Mouse (Mus musculus): Measurements from ENCODE around the gene Hoxa6.

The Hoxa6 gene

DNA sequence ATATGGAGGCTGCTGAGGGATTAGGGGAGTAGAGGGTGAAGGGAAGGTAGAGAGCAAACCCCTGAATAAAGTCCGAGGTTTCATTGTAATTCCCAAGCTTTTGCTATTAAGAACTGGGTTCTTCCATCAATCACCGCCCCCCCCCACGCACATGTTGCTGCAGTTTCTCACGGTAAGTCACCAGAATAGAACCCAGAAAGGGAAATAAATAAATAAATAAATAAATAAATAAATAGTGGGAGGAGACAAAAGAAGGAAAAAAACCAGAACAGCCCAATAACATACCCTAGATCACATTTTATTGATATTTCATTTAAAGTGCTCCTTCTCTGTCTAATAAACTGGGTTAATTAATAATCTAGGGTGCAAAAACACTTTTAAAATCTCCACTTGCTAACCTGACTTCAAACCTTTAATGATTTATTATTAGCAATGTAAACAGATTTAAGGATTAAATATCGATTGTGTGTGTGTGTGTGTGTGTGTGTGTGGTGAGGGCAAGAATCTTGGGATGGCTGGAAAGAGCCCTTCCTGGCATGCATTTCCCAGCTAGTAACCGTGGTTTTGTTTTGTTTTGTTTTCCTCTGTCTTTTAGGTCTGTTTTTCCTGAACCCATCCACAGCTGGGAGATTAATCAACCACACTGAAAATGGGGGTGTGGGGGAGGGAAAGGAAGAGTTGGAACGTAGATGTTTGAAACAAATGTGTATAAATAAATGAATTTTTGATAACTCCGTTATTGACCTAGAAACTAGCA, 47.0 kb downstream of the Hoxa6 start:
- DNase-seq = no peak

DNA sequence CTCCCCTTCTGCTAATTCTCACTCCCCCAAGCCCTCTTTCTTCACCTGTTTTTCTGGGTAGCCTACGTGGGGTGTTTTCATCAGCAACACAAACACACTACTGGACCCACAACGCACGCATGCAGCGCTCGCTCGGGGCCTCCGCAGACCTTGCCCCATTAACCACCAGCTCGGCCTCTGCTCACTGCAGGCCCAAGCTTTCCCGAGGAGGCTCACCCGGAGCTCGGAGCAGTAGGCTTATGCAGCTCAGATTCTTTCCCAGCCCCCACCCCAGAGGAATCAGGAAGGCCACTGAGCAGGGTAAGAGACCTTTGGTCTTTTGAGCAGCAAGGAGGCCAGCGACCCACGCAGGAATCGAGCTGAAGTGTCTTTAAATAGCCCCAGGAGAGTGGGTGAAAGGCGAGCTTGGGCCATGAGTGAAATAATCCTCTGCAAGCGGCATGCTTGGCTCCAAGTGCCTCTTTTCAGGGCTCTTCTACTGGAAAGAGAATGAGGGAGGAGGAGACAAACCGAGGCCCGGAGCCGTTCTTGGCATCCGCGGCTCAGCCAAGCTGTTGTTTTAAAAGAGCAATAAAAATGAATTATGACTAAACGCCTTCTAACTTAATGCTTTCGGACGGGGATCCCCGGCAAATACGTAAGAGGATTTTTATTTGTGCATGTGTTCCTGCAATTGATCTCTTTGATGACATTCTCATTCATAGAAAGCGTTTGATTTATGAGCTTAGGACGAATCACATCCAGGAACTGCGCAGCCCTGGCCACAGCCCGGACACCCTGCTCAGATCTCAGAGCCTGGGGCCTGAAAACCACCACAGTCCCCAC, 47.8 kb downstream of the Hoxa6 start:
- DNase-seq = no peak

DNA sequence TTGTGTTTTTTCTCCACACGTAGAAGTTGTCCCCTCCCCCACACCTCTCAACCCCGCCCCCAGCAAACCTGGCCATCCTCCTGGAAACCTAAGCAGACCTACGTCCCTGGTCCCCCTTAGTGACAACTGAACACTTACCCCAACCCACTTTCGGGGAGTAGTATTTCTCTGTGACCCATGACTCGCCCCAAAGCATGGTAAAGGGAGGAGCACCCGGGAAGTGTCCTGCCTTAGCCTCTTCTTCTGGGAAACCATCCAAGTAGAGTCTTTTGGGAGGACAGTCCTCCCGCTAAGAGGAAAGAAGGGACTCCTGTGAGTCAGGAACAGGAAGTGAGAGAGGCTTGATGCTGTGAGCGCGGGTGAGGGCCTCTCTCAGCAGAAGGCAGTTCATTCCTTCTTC, 48.5 kb downstream of the Hoxa6 start:
- DNase-seq = no peak

DNA sequence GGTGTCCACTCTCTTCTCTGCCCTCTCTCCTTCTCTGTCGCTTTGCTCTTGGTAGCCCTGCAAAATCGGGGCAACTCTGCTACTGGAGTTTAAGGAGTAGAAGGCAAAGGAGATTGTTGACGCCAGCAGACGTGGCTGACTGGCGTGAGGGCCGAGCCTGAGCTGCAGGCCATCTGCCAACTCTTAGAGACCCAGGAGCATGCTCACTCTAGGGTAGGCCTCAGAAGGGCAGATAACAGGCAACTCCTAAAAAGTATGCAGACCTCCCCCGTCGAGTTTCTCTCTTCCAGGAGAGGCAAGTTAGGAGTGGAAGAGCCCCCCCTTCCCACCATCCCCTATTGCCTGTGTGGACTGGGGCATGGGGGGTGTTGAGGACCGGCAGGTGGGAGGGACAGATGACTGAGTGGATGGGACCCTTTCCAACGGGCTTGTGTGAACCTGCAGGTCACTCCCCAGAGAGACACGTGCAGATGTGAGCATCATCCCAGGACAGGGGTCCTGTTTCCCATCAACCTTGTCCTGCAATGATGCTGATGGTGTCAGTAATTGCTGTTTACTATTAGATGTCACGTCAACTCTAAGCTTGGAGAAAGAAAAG, 49.3 kb downstream of the Hoxa6 start:
- no peak for DNase-seq

DNA sequence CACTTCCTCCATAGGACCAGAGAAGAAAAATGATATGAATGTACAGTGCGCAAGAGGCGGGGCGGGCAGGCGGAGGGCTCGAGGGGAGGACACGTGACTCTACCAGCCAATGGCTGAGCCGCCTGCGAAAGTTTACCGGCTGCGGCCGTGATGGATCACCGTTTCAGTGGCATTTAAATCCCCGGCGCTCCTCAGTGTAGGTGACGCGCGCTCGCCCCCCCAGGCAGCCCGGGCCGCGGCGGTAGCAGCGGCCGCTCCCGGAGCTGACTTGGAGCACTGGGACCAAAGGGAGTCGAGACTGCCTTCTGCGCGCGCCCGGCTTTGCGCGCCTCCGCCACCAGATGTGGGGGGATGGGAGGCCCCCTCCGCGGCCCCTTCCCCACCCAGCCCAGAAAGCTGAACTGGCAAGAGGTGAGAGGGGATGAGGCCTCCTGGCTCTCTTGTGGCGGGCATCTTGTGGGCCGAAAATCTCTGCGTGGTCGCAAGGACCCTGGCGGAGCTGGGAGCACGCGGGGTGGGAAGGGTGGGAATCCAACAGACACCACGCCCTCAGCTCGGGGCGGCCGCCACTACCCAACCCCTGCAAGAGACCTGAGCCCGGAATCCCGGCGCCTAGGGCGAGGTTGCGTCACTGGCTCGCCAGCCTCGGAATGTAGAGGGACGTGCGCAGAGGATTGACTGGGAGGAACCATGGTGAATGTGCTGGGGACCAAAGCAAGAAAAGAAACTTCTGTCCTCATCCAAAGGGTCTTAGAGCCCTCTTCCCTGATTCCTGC, 50.1 kb downstream of the Hoxa6 start, which contains the start of gene Hoxa1:
TSS of gene Hoxa1 (minus strand) at position 42 of the 776 bp plus-strand sequence.
- DNase-seq = peak; percentile 64

DNA sequence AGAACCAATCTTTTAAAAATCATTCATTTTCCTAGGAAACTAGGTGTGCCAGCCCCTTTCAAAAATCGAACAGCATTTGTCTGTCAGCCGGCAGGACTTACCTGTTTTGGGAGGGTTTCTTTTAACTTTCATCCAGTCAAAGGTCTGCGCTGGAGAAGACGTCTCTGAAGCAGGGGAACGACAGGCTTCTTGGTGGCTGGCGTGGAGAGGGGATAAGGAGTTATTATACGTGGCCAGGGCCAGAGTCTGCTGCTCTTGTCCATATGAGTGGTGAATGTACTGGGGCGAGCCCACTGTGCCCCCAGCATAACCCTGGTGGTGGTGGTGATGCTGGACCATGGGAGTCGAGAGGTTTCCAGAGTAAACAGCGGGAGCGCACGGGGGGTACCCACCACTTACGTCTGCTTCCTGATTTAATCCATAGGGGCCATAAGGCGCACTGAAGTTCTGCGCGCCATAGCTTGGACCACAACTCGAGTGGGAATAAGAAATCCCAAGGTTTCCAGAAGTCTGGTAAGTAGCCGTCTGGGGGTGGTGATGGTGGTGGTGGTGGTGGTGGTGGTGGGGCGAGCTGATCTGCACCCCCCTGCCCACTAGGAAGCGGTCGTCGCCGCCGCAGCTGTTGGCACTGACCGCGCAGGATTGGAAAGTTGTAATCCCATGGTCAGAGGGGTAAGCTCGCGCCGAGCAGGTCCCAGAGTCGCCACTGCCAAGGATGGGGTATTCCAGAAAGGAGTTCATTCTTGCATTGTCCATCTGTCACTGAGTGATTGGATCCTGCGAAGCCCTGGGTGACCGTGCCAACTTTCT, 50.9 kb downstream of the Hoxa6 start:
- no peak for DNase-seq

DNA sequence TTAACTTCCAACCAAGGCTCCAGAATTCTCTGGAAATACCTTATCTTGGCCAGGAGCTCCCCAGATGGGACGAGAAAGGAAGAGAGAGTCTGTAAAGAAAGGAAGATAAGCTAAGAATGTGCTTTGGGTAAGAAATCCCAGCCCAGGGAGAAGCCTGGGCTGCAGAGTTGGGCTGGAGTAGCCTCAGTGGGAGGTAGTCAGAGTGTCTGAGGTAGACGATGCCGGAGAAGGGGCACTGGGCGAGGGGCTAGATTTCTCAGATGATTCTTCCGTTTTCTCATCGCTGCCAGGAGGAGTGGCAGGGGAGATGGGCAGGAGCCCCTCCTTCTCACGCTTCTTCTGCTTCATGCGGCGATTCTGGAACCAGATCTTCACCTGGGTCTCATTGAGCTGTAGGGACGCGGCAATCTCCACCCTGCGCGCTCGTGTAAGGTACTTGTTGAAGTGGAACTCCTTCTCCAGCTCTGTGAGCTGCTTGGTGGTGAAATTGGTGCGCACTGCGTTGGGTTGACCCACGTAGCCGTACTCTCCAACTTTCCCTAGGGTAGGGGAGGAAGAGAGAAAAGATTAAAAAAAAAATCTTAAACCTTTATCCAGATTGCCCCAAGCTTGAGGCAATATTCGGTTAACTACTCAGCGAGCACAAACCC, 51.8 kb downstream of the Hoxa6 start:
- DNase-seq = no peak

All from thymus, postnatal 25 days (tissue).